Mouse (Mus musculus) adrenal gland (tissue): ENCODE results near the gene Tbc1d2b.

ENCODE experiments used
- intact Hi-C: fragments of 180-260 bp; cut with DNase I; formaldehyde crosslinking; loops from one replicate; pipeline ENCODE4 v1.15.1; 2025

Tbc1d2b gene

DNA sequence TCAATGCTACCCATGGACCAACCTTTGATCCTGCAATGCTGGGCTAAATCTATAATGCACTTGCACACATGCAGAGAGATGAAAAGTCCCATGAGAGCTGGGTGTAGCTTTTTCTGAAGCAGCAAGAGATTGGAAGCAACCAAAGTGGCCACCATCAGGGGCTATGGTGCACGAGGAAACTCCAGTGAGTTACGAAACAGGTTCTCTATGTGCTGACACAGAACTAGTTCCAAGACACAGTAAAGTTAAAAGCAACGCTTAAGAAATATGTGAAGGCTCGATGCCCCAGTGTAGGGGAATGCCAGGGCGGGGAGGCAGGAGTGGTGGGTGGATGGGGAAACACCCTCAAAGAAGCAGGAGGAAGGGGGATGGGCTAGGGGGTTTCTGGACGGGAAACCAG, 61.9 kb downstream of the Tbc1d2b start:
- intact Hi-C loops: loop anchor here (5.0 to 10.0 kb wide), 3 partner anchors 64 to 206 kb away; partner anchors contain the start of gene Tbc1d2b

DNA sequence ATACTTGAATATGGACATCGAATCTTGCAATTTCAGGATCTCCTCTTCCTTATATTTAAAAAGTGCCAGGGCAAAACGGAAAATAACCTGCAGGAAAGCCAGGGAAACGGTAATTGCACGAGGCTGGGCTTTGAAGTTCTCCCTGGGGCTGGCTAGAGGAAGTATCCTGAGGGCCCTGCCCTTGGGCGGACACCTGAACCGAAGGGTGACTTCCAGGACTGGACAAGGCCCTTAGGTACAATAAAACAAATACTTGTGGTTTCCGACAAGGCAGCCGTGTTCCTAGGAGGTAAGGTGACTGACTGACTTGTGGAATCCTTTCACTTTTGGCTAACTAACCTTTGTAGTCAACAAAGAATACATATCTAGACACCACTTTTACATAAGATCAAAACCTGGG, 62.8 kb downstream of the Tbc1d2b start:
- intact Hi-C loops: loop anchor here (2.0 to 10.0 kb wide), 4 partner anchors 64 to 239 kb away; partner anchors contain the start of gene Tbc1d2b

DNA sequence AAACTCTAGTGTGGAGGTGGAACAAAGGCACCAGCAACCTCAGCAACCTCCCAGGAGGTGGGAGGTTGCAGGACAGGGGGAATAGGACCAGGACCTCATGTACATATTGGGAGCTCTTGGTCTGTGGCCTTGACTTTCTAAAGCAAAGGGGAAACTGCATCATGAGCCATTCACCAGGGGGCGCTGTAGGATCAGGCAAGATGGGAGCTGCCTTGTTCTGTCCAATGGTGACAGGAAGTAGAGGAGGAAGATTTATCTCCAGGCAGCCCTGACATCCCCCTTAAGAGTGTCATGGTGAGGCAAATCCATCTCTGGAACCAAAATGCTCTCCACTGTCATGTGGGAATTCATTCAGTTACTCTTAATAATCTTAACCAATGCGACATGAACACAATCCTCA, 64.1 kb downstream of the Tbc1d2b start:
- intact Hi-C loops: loop anchor here (2.0 to 10.0 kb wide), 4 partner anchors 66 to 240 kb away; partner anchors contain the start of gene Tbc1d2b

DNA sequence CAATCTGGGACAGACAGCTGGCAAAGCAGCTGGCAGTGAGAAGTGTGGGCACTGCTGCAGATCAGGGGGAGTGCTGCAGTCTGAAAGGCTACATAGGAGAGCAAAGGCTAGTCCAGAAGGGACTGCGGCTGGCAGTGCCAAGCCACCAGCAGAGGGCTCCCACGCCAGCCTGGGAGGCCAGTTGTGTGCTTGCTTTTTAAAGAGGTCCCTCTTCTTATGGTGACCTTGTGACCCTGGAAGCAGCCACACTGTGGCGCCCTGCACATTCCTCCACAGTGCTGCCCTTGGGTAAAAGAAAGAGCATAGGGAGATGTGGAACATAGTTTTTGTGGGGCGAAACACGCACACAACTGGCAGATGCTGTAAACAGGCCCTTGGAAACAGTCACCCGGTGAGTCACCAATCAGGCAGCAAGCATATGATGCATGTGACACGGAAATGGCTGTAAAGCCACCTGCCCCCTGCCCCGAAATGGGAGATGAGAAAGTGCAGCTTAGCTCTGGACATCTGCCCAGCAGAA, 66.1 kb downstream of the Tbc1d2b start:
- intact Hi-C loops: loop anchor here (10.0 kb wide), 2 partner anchors 110 to 210 kb away; no protein-coding TSS in a partner anchor

DNA sequence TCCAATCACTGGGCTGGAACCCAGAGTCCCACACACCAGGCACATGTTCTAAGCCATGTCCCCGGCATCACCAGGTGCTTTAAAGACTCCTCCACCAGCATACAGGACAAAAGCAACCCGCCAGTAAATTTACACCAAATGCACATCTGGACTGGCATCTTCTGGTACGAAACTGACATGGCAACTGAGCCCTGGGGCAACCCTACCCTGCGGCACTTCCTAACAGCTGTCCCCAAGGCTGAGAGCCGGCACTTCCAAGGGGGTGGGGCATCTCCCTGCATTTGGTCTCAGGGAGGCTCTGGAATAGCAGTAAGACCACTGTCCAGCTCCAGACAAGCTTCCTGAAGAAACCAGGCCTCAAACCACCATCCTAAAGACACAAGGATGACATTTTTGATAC, 67.4 kb downstream of the Tbc1d2b start:
- intact Hi-C loops: loop anchor here (10.0 kb wide), 2 partner anchors 112 to 212 kb away; no protein-coding TSS in a partner anchor

DNA sequence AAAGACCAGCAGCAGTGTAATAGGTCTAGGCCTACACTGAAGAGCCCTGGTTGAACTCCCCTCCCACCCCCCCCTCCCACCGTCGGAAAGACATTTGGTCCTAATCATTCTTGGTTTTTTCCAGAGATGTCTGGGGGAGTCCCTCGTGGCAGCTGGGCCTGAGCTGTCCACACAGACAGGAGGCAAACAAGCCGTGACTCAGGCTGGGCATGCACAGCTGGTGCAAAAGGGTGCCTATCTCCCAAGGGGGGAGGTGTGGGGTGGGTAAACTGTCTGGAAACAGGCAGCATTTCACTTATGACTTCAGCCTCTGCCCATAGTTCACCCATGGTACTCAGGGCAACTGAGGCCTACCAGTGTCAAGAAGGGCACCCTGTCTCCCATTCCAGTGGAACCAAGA, 69.1 kb downstream of the Tbc1d2b start:
- intact Hi-C loops: loop anchor here (10.0 kb wide), 2 partner anchors 113 to 213 kb away; no protein-coding TSS in a partner anchor

DNA sequence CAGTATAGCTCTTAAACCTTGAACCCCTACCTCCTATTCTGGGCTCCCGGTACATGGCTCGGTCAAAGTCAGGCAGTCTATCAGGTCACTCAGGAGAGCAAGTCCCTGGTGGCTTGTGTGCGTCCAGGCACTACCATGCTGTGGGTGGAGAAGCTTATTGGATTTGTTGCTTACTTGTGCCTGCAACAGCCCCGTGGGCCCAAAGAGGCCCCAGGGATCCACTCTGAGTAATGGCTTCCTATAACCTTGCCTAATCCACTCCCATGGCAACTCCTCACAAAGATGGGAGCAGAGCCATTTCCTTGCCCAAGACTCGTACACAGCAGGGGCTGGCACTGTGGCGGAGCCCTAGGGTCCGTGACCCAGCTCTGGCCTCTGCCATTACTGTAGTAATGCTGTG, 69.5 kb downstream of the Tbc1d2b start:
- intact Hi-C loops: loop anchor here (10.0 kb wide), 2 partner anchors 114 to 214 kb away; no protein-coding TSS in a partner anchor

DNA sequence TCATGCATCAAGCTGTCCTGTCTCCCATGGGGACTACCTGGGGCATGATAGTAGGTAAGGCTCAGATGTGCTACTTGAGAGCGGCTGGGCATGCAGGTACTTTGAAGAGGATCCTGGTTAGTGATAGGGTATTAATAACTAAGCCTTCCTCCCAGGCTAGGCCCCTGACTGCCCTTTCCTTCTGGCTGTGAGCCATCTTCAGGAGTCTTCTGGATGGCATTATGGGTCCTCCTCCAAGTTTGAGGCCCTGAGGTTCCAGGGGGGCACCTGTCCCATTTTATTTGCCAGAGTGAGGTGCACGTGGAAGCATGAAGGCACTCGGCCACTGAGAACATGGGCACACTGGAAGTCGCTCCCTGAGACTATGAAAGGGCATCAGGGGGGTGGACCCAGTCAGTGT, 70.1 kb downstream of the Tbc1d2b start:
- intact Hi-C loops: loop anchor here (10.0 kb wide), 2 partner anchors 114 to 214 kb away; no protein-coding TSS in a partner anchor

DNA sequence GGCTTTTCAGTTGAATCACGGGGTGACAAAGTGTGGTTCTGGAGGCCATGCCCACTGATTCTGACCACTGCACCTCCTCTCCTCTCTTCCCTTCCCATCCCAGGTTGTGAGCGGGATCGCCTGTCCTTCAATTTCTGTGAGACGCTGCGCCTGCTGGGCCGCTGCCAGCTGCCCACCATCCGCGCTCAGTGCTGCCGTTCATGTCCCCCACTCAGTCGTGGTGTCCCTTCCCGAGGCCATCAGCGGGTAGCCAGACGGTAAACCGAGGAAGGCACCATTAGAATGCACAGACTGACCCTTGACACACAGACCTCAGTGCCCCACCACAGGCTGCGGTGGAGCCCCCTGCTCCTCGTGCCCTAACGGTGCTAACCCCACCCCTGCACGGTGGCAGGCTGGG, 71.0 kb downstream of the Tbc1d2b start:
- intact Hi-C loops: loop anchor here (10.0 kb wide), 2 partner anchors 115 to 215 kb away; no protein-coding TSS in a partner anchor

DNA sequence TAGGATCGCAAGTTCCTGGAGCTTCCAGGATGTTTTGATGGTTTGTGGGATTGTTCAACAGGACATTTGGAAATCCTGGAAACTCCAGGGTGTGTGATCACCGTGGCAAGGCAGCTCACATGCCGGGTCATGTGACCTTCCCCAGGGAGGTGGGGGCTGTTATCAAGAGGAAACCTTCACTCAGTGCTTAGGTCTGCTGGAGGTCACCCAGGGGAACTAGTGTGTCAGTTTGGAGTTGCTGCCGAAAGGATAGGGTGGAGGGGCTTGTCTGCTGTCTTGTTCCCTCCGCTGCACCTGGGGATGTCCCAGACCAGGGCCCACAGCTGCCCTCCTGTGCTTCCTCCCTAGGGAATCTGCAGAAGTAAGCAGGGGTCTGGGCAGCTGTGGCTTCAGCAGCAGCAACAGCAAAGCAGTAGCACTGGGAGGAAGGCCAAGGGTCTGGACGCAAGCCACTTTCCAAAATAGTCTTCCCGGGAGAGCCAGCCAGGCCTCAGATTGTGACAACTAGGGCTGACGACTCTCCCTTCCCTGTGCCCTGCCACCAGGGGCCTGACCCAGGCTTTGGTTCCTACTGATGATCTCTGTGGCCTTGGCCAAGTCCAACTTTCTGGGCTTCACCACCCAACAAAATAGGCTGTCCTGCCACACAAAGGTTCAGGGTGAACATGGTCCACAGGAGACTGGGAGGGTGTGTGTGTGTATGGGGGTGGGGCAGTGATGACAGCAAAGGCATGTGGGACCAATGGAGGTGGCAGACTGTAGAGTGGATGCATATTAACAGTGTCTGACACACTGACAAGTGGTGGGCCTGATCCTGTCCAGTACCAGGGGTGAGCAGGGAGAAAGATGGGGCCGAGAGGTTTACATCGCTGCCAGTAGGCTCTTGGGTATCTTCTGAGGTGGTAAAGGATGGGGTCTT, 71.8 kb downstream of the Tbc1d2b start:
- intact Hi-C loops: no loop called here

DNA sequence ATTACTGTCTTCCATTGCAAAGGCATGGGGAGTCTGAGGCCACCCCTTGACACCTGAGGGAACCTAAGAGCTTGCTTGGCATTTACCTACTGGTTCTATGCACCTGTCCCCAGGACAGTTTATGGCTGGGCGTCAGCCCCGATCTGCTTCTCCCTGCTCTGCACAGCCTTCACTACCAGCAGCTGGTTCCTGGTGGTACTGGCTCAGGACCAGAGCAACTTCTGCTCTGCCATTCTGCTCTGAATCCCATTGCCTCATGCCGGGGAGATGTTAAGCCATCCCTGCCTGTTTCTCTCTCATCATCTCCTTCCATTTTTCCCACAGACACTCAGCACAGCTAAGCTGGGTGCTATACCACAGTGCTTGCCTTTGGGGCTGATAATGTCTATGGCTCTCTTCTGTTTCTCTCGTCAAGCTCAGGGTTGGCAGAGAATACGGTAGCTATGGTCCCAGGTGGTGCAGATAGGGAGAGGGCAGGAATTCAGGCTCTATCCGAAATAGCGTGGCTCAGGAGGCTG, 72.7 kb downstream of the Tbc1d2b start:
- intact Hi-C loops: no loop called here

DNA sequence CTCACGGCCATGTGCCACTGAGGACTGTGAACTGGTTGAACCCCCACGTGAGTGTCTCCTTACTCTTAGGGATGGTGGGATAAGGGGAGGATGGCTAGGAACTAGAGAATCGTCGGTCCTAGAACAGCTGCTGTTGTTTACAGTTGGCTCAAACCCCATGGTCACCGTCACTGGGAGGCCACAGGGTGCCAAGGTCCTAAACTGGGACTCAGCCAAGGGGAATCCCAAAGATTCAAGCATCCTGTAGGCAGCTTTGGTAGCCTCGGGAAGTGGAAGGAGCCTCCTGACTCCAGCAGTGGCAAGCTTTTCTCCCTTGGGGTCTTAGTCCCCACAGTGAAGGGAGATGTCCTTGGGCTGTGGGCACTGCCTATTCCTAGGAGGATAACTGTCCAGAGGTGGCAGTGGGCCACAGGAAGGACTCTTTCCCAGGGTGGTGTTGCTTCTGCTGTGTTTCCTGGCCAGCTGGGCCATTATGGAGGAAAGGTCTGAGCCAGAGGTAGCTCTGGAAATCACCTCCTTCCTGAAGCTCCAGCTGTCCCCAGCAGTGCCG, 73.4 kb downstream of the Tbc1d2b start:
- intact Hi-C loops: no loop called here

DNA sequence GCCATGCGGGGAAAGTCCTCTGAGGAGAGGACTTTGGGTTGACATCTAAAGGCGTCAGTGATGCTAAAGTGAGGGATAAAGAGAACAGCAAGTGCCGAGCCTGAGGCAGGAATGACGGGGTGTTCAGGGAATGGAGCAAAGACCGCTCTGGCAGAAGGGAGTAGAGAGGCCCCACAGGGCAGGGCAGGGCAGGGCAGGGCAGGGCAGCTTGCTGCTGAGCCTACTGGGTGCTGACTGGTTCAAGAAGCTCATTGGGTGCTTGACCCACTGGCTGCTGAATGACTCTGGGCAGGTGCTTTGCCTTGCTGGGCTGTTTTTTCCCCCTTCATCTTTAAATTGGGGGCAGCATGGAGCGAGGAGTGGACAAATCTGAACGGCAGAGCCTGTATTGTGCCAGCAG, 74.3 kb downstream of the Tbc1d2b start:
- intact Hi-C loops: no loop called here

DNA sequence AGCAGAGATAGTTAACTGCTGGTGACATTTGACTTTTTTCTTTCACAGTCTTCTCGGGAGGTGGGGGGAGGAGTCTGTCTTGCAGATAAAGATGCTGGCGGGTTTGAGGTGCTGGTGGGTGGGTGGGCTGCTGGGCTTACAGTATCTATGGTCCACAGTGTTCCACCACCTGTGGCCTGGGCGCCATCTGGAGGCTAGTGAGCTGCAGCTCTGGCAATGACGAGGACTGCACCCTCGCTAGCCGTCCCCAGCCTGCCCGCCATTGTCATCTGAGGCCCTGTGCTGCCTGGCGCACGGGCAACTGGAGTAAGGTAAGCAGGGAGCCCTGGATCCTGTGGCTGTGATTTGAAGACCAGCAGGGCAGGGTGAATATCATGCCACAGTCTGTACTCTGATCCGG, 75.6 kb downstream of the Tbc1d2b start:
- intact Hi-C loops: no loop called here

DNA sequence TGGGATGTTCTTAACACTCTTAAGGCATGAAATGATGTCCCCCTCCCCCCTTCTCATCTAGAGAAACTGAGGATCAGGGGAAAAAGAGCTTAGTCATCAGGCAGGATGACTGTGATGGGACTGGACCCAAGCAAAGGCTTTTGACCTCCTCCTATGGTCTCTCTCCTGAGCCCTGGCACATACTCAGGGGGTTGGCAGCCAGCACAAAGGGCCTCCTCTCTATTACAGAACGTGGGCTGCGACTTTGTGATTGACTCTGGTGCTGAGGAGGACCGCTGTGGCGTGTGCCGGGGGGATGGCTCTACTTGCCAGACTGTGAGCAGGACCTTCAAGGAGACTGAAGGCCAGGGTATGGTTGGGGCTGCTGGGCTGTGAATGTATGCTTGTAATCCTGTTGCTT, 81.2 kb downstream of the Tbc1d2b start:
- intact Hi-C loops: no loop called here

DNA sequence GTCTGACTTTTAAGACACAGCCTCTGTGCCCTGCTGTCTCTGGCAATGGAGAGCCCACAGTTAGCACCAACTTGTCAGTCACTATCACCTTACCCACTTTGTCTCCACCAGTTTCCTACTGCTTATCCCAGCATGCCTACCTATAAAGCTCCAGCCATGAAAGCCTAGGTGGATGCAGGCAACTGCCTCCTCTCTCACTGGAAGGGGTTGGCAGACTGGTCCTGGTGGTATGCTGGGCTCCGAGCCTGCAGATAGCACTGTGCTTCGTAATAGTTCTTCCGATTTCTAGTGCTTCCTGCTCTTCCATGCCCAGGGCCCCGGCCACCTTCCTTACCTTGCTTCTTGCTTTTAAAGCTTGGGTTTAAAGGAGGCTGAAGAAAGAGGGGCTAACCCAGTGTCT, 81.7 kb downstream of the Tbc1d2b start:
- intact Hi-C loops: no loop called here

DNA sequence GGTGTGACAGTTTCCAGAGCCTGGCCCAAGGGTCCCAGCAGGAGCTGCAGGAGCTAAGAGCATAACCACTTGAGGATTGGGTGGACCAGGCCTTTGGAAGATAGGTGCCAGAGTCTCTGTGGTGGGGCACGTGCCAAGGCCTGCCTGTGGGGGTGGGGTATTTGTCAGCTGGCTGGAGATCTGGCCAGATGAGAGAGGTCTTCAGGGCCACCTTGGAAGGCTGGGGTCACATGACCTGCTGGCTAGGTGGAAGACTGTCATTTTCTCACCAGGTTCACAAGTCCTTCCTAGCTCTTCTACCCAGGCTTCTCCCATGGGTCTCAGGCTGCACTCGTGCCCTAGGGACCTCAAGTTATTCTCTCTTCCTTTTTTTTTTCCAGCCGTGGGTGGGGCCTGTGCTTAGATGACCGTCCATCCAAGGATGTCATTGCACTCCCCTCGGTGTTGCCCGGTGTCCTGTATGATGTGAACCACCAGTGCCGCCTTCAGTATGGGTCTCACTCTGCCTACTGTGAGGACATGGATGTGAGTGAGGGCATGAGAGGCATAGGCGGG, 85.2 kb downstream of the Tbc1d2b start:
- intact Hi-C loops: no loop called here

DNA sequence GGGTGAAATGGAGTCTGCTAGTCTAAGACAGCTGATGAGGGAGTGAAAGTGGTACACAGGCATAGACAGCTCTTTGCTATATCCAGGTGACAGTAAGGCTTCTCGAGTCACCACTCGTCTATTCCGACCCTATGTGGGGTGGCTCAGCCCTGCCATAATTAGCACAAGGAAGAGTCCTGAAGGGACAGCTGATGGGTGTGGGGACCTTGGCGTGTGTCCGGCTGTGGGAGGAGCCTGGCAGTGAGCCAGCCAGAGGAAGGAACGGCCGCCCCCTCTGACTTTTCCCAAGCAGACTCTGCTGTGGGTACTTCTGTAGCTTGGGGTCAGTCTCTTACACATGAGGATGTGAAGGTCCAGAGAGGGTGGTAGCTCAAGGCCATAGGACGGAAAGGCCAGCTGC, 86.5 kb downstream of the Tbc1d2b start:
- intact Hi-C loops: no loop called here

DNA sequence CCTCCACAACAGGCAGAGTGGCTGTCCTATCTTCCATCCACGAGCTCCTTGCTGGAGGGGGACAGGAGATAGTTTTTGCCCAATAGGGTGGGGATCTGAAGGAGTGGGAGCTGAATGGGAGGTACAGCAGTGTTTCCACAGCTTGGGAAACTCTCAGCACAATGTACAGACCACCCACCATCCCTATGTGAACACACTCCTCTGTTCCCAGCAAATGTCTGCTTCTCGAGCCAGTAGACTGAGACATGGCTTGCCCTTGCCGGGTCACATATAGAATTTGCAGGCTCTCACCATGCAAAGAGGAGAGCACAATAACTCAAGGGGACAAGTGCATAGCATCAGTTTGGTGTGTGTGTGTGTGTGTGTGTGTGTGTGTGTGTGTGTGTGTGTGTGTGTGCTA, 87.1 kb downstream of the Tbc1d2b start:
- intact Hi-C loops: no loop called here

DNA sequence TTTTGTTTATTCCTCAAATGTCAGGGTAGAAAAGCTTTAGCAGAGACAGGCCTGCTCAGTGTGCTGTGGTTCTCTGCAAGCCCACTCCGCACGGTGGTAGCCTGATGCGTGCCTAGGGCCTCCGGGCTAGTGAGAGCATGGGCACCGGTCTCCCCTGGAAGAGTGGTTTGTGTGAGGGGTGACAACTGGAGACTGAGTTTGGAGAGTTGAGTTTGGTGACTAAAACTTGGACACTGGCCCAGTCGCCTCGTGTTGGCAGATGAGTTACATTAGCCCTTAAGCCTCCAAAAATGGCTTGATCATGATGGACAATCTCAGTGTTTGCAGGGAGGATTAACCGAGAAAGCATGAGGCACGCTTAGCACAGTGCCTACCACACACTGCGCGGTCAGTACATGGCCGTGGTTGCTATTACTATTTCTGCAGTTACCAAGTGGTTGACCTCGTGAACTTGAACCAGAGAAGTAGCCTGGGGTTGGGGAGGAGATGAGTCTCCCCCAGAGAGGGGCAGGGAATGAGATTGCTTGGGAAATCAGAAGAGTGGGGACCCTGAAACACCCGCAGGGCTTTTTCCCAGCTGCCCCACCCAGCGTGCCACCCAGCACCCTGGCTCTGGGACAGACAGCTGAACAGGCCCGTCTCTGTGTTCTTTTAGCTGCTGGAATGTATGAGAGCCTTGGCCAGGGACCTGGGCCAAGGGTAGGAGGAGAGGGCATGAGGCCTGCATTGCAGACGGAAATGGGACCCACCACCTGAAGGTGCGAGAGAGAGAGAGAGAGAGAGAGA, 87.8 kb downstream of the Tbc1d2b start:
- intact Hi-C loops: no loop called here
